Mouse (Mus musculus) spleen, adult 2 months (tissue): ENCODE measurements around the gene Txndc2. TPM values are rescaled to one million over a fixed set of nuclear protein-coding genes. Genes with fewer than 3 reads are reported as not detected.
A peak's percentile ranks its signal among the peaks of the same experiment; 100 is the strongest.

Source experiments
- DNase-seq, 2 experiments: peaks; one replicate each; pipeline versions ENCODE4 v3.0.0 to v3.0.0-alpha.2; 2012 to 2021; ENCODE audit warnings: low spot score in 2 of 2, low read depth in 1 of 2
- H3K27ac ChIP-seq: fragments of 200-500 bp; 2 replicates; pipeline ENCODE4 v1.5.1; 2012; ENCODE audit warnings: low read length, inconsistent platforms; ENCODE audit not compliant: insufficient read depth
- H3K27me3 ChIP-seq: fragments of 200-500 bp; 2 replicates; pipeline ENCODE4 v1.6.1; 2012; ENCODE audit warnings: mild to moderate bottlenecking, moderate library complexity, low read length, inconsistent platforms; ENCODE audit not compliant: control insufficient read depth, insufficient read depth
- H3K36me3 ChIP-seq: fragments of 200-500 bp; 2 replicates; pipeline ENCODE4 v1.6.1; 2012; ENCODE audit warnings: mild to moderate bottlenecking, low read length, inconsistent platforms; ENCODE audit not compliant: control insufficient read depth, insufficient read depth
- H3K4me1 ChIP-seq: fragments of 200-500 bp; 2 replicates; pipeline ENCODE4 v1.6.1; 2011; ENCODE audit warnings: inconsistent platforms; ENCODE audit not compliant: control insufficient read depth, insufficient read depth, insufficient read length
- H3K4me3 ChIP-seq: fragments of 200-500 bp; 2 replicates; pipeline ENCODE4 v1.5.1; 2011; ENCODE audit warnings: mild to moderate bottlenecking, inconsistent platforms; ENCODE audit not compliant: insufficient read depth, insufficient read length; ENCODE audit errors: extremely low read depth
- CTCF ChIP-seq: fragments of 200-500 bp; IDR thresholded peaks from 2 replicates; pipeline ENCODE4 v1.5.1; 2011; ENCODE audit warnings: mild to moderate bottlenecking, inconsistent platforms; ENCODE audit not compliant: insufficient read depth, insufficient read length, insufficient replicate concordance; ENCODE audit errors: extremely low read depth
- POLR2A ChIP-seq: fragments of 200-500 bp; IDR thresholded peaks from 2 replicates; pipeline ENCODE4 v1.6.1; 2011; ENCODE audit warnings: low read depth, low read length, inconsistent platforms
- WGBS: fragments of 180-500 bp; shearing (Covaris S2); methylation state at CpG from one replicate; pipeline ENCODE4 v1.1.7; 2018; 5-methylcytosine and 5-hydroxymethylcytosine counted together
- polyA plus RNA-seq: library from polyadenylated mRNA; depleted of rRNA; stranded (reverse); fragments of >200 nt; gene quantifications from 2 replicates; pipeline ENCODE4 v1.2.3, GENCODE M21; 2012

Gene Txndc2
- polyA plus RNA-seq, 1 experiment = not detected

- WGBS = 94% methylated on average over 6 of the region's 6 CpGs
- H3K36me3 ChIP-seq = no peaks in the 10 kb centered on the region
- no peak for TF ChIP-seq CTCF
- TF ChIP-seq POLR2A = no peak
- no peaks in the 10 kb centered on the region for H3K27me3 ChIP-seq
- DNase-seq = no peak
- no peaks in the 10 kb centered on the region for H3K4me1 ChIP-seq
- H3K4me3 ChIP-seq = no peak overlapping the region
- no peak overlapping the region for H3K27ac ChIP-seq
These were observed 15.7 kb downstream of the Txndc2 start for GRCm38 (mm10) chr17:65626301-65626700.

- H3K36me3 ChIP-seq = no peaks in the 10 kb centered on the region
- H3K27ac ChIP-seq = no peak overlapping the region
- DNase-seq = no peak
- no peaks in the 10 kb centered on the region for H3K27me3 ChIP-seq
- TF ChIP-seq POLR2A = no peak
- no peak for TF ChIP-seq CTCF
- H3K4me1 ChIP-seq = no peaks in the 10 kb centered on the region
- WGBS = 81% methylated on average over 6 of the region's 6 CpGs
- H3K4me3 ChIP-seq = no peak overlapping the region
These were observed 16.4 kb downstream of the Txndc2 start for GRCm38 (mm10) chr17:65625563-65625962.

- H3K27ac ChIP-seq = no peak overlapping the region
- DNase-seq = no peak
- TF ChIP-seq CTCF (no peak), POLR2A (no peak)
- no peaks in the 10 kb centered on the region for H3K4me1 ChIP-seq
- H3K36me3 ChIP-seq = no peaks in the 10 kb centered on the region
- H3K4me3 ChIP-seq = no peak overlapping the region
- H3K27me3 ChIP-seq = no peaks in the 10 kb centered on the region
These were observed 18.8 kb downstream of the Txndc2 start for GRCm38 (mm10) chr17:65623130-65623529.

- no peaks in the 10 kb centered on the region for H3K36me3 ChIP-seq
- no peak for TF ChIP-seq CTCF
- TF ChIP-seq POLR2A = no peak
- no peaks in the 10 kb centered on the region for H3K4me1 ChIP-seq
- H3K27ac ChIP-seq = no peak overlapping the region
- no peak for DNase-seq
- WGBS = 93% methylated on average over 2 of the region's 2 CpGs
- no peaks in the 10 kb centered on the region for H3K27me3 ChIP-seq
- H3K4me3 ChIP-seq = no peak overlapping the region
These were observed 23.5 kb downstream of the Txndc2 start for GRCm38 (mm10) chr17:65618431-65618830.

GRCm38 (mm10) chr17:65615678-65616077, 26.3 kb downstream of the Txndc2 start:
- Histone ChIP-seq H3K27ac (no peak overlapping the region), H3K27me3 (peaks cover 2% of the 10 kb centered on the region; the same call in 1 of the 2 replicates), H3K4me3 (no peak overlapping the region), H3K4me1 (no peaks in the 10 kb centered on the region; the same call in 1 of the 2 replicates), H3K36me3 (no peaks in the 10 kb centered on the region)
- TF ChIP-seq CTCF (no peak), POLR2A (no peak)
- WGBS = 43% methylated on average over 3 of the region's 3 CpGs
- DNase-seq = no peak

- H3K27ac ChIP-seq = no peak overlapping the region; the same call in 1 of the 2 replicates
- H3K4me3 ChIP-seq = peak overlapping the region; percentile 89
- 8% methylated on average over 9 of the region's 9 CpGs for WGBS
These were observed 27.5 kb downstream of the Txndc2 start for GRCm38 (mm10) chr17:65614431-65614830.

More at GRCm38 (mm10) chr17:65614431-65614830, 27.5 kb downstream of the Txndc2 start:
- Histone ChIP-seq H3K36me3 (peaks cover 2% of the 10 kb centered on the region), H3K27me3 (peaks cover 2% of the 10 kb centered on the region; the same call in 1 of the 2 replicates), H3K4me1 (peaks cover 2% of the 10 kb centered on the region; the same call in 1 of the 2 replicates)
- no peak for DNase-seq
- no peak for TF ChIP-seq POLR2A
- no peak for TF ChIP-seq CTCF
